Mouse (Mus musculus) lung, adult 2 months (tissue): Measurements from ENCODE around the gene Il6st. TPM values are rescaled to one million over a fixed set of nuclear protein-coding genes. Genes with fewer than 3 reads are reported as not detected.

Source experiments
- DNase-seq: peaks from one replicate; pipeline ENCODE4 v3.0.0; 2022
- H3K4me1 ChIP-seq: fragments of 200-500 bp; 2 replicates; pipeline ENCODE4 v1.6.1; 2011; ENCODE audit warnings: low read length; ENCODE audit not compliant: control insufficient read depth, insufficient read depth
- H3K4me3 ChIP-seq: fragments of 200-500 bp; replicated peaks from 2 replicates; pipeline ENCODE3; 2011; ENCODE audit warnings: low read depth, mild to moderate bottlenecking, control low read depth, low read length; ENCODE audit errors: extremely low read depth
- CTCF ChIP-seq: fragments of 200-500 bp; IDR thresholded peaks from 2 replicates; pipeline ENCODE4 v1.5.1; 2011; ENCODE audit warnings: mild to moderate bottlenecking, low read length, control low read depth; ENCODE audit not compliant: insufficient read depth
- POLR2A ChIP-seq: fragments of 200-500 bp; IDR thresholded peaks from 2 replicates; pipeline ENCODE4 v1.6.1; 2011; ENCODE audit warnings: low read depth, mild to moderate bottlenecking, control low read depth, low read length, borderline replicate concordance; ENCODE audit errors: extremely low read depth
- WGBS: fragments of 180-500 bp; shearing (Covaris S2); methylation state at CpG from one replicate; pipeline ENCODE4 v1.1.7; 2018; 5-methylcytosine and 5-hydroxymethylcytosine counted together
- polyA plus RNA-seq: library from polyadenylated mRNA; depleted of rRNA; stranded (reverse); fragments of >200 nt; gene quantifications from 2 replicates; pipeline ENCODE4 v1.2.3, GENCODE M21; 2012

The Il6st gene
- polyA plus RNA-seq, 1 experiment: 60.5 TPM

GRCm38 (mm10) chr13:112462411-112462987, 1.4 kb upstream of the Il6st start:
- peaks cover 12% of the 10 kb centered on the region for H3K4me1 ChIP-seq
- H3K4me3 ChIP-seq: no peak overlapping the region
- TF ChIP-seq POLR2A: no peak
- TF ChIP-seq CTCF: no peak
- DNase-seq: no peak
- WGBS: 87% methylated on average over 6 of the region's 6 CpGs

- DNase-seq: no peak
- Histone ChIP-seq H3K4me1 (peaks cover 13% of the 10 kb centered on the region), H3K4me3 (peak overlapping the region; percentile 81)
- TF ChIP-seq POLR2A: no peak
- no peak for TF ChIP-seq CTCF
- WGBS: 5% methylated on average over 17 of the region's 17 CpGs
Observed at GRCm38 (mm10) chr13:112463337-112463802, 500 bp upstream of the Il6st start.

- Histone ChIP-seq H3K4me1 (peaks cover 15% of the 10 kb centered on the region), H3K4me3 (peak overlapping the region; percentile 91)
- under 1% methylated on average over 18 of the region's 18 CpGs for WGBS
- DNase-seq: no peak
- no peak for TF ChIP-seq POLR2A
- no peak for TF ChIP-seq CTCF
Observed at GRCm38 (mm10) chr13:112464626-112465287, 887 bp downstream of the Il6st start.

GRCm38 (mm10) chr13:112465585-112465984, 1.7 kb downstream of the Il6st start:
- Histone ChIP-seq H3K4me1 (peaks cover 17% of the 10 kb centered on the region), H3K4me3 (peak overlapping the region; percentile 49)
- TF ChIP-seq CTCF (no peak), POLR2A (no peak)
- DNase-seq: no peak
- 17% methylated on average over 2 of the region's 2 CpGs for WGBS

- 19% methylated on average over 19 of the region's 19 CpGs for WGBS
- DNase-seq: no peak
- peaks cover 20% of the 10 kb centered on the region for H3K4me1 ChIP-seq
- TF ChIP-seq CTCF: no peak
- no peak for TF ChIP-seq POLR2A
- H3K4me3 ChIP-seq: peak overlapping the region; percentile 59
Observed at GRCm38 (mm10) chr13:112466136-112466945, 2.5 kb downstream of the Il6st start.

- no peak for DNase-seq
- TF ChIP-seq CTCF (no peak), POLR2A (no peak)
- 61% methylated on average over 3 of the region's 3 CpGs for WGBS
- H3K4me3 ChIP-seq: peak overlapping the region; percentile 1
- peaks cover 20% of the 10 kb centered on the region for H3K4me1 ChIP-seq
Observed at GRCm38 (mm10) chr13:112466946-112467255, 3.0 kb downstream of the Il6st start.

- Histone ChIP-seq H3K4me3 (peak overlapping the region; percentile 25), H3K4me1 (peaks cover 20% of the 10 kb centered on the region)
- DNase-seq: no peak
- TF ChIP-seq CTCF: no peak
- TF ChIP-seq POLR2A: no peak
- 66% methylated on average over 9 of the region's 9 CpGs for WGBS
Observed at GRCm38 (mm10) chr13:112467384-112467783, 3.5 kb downstream of the Il6st start.

- 67% methylated on average over 5 of the region's 5 CpGs for WGBS
- Histone ChIP-seq H3K4me1 (peaks cover 25% of the 10 kb centered on the region), H3K4me3 (no peak overlapping the region)
- DNase-seq: no peak
- TF ChIP-seq CTCF (no peak), POLR2A (no peak)
Observed at GRCm38 (mm10) chr13:112469491-112469890, 5.6 kb downstream of the Il6st start.

GRCm38 (mm10) chr13:112471201-112471600, 7.3 kb downstream of the Il6st start:
- no peak for TF ChIP-seq POLR2A
- no peak for TF ChIP-seq CTCF
- DNase-seq: no peak
- Histone ChIP-seq H3K4me3 (no peak overlapping the region), H3K4me1 (peaks cover 25% of the 10 kb centered on the region)
- 81% methylated on average over 9 of the region's 9 CpGs for WGBS
